Mouse (Mus musculus) G1E (cell line): Measurements from ENCODE around the gene Dnajc5. TPM values are rescaled to one million over a fixed set of nuclear protein-coding genes. Genes with fewer than 3 reads are reported as not detected.
A peak's percentile ranks its signal among the peaks of the same experiment; 100 is the strongest.

Source experiments
- ATAC-seq: 2 replicates; pipeline ENCODE4 v1.8.0; 2016; ENCODE audit warnings: mild to moderate bottlenecking; ENCODE audit not compliant: insufficient number of reproducible peaks, poor library complexity, low FRiP score, severe bottlenecking; ENCODE audit errors: extremely low read depth
- DNase-seq: peaks from one replicate; pipeline ENCODE4 v3.0.0; 2012; ENCODE audit warnings: low spot score
- H3K27me3 ChIP-seq: 2 replicates; pipeline ENCODE4 v1.6.1; 2012; ENCODE audit warnings: mild to moderate bottlenecking, low read length, inconsistent platforms; ENCODE audit not compliant: insufficient read depth
- H3K36me3 ChIP-seq: replicated peaks from 2 replicates; pipeline ENCODE3; 2012; ENCODE audit warnings: mild to moderate bottlenecking, inconsistent platforms
- H3K4me1 ChIP-seq: 2 replicates; pipeline ENCODE4 v1.6.1; 2012; ENCODE audit warnings: low read depth, low read length, inconsistent platforms, mixed read lengths; ENCODE audit not compliant: insufficient read depth
- H3K4me3 ChIP-seq: 2 replicates; pipeline ENCODE4 v1.5.1; 2012; ENCODE audit warnings: low read depth, mild to moderate bottlenecking, inconsistent platforms, low read length, moderate library complexity, mixed read lengths
- H3K9me3 ChIP-seq: replicated peaks from 2 replicates; pipeline ENCODE4 v1.6.1; 2012; ENCODE audit warnings: inconsistent platforms
- CTCF ChIP-seq: IDR thresholded peaks from 2 replicates; pipeline ENCODE4 v1.5.1; 2012; ENCODE audit warnings: low read depth, low read length, inconsistent platforms, mixed read lengths
- GATA1 ChIP-seq: IDR thresholded peaks from 2 replicates; pipeline ENCODE4 v1.6.1; 2012; ENCODE audit warnings: borderline replicate concordance, low read length, inconsistent platforms, mixed read lengths
- GATA2 ChIP-seq: IDR thresholded peaks from 2 replicates; pipeline ENCODE4 v1.6.1; 2012; ENCODE audit warnings: low read depth, low read length, inconsistent platforms, borderline replicate concordance
- POLR2AphosphoS5 ChIP-seq: IDR thresholded peaks from 2 replicates; pipeline ENCODE4 v1.6.1; 2012; ENCODE audit warnings: low read depth, low read length, inconsistent platforms; ENCODE audit not compliant: insufficient replicate concordance
- TAL1 ChIP-seq: conservative IDR thresholded peaks from 2 replicates; pipeline ENCODE4 v1.6.1; 2012; ENCODE audit warnings: low read depth, low read length, inconsistent platforms, mixed read lengths
- polyA plus RNA-seq: library from polyadenylated mRNA; stranded (reverse); fragments of >175 nt; gene quantifications from 2 replicates; pipeline ENCODE4 v1.2.3, GENCODE M21; 2012
- total RNA-seq, 2 experiments: library from RNA; stranded (forward) in 1 of 2; stranded (reverse) in 1 of 2; fragments of 200-1000 nt in 1 of 2; fragments of >200 nt in 1 of 2; fragmentation: Nextera tagmentation in 1 of 2; gene quantifications; 2 replicates each; pipeline ENCODE4 v1.2.3; 2014 to 2017

The Dnajc5 gene
- total and polyA plus RNA-seq, 3 experiments: 34.3 to 52.7 (median 41.9) TPM

- no peaks in the 10 kb centered on the region for H3K9me3 ChIP-seq
- ATAC-seq: no peak
- H3K4me3 ChIP-seq: peak overlapping the region; percentile 28; the same call in 1 of the 2 replicates
- peaks cover 65% of the 10 kb centered on the region for H3K36me3 ChIP-seq
- H3K27me3 ChIP-seq: no peaks in the 10 kb centered on the region
- H3K4me1 ChIP-seq: peaks cover 78% of the 10 kb centered on the region
- no peak for DNase-seq
- TF ChIP-seq POLR2AphosphoS5 (no peak), CTCF (no peak), GATA2 (no peak), GATA1 (no peak), TAL1 (no peak)
These were observed 58.7 kb downstream of the Dnajc5 start for GRCm38 (mm10) chr2:181578790-181579618.

- Histone ChIP-seq H3K27me3 (no peaks in the 10 kb centered on the region), H3K4me1 (peaks cover 78% of the 10 kb centered on the region), H3K36me3 (peaks cover 65% of the 10 kb centered on the region), H3K9me3 (no peaks in the 10 kb centered on the region), H3K4me3 (no peak overlapping the region)
- TF ChIP-seq GATA2: no peak
- TF ChIP-seq POLR2AphosphoS5: no peak
- TF ChIP-seq GATA1: no peak
- TF ChIP-seq TAL1: no peak
- no peak for TF ChIP-seq CTCF
- ATAC-seq (no peak), DNase-seq (no peak)
These were observed 59.4 kb downstream of the Dnajc5 start for GRCm38 (mm10) chr2:181579681-181580080.

GRCm38 (mm10) chr2:181580131-181580772 lies 60.0 kb downstream of the Dnajc5 start:
- peaks cover 74% of the 10 kb centered on the region for H3K4me1 ChIP-seq

GRCm38 (mm10) chr2:181581016-181581401 lies 60.7 kb downstream of the Dnajc5 start:
- Histone ChIP-seq H3K9me3 (no peaks in the 10 kb centered on the region), H3K4me3 (peak overlapping the region; percentile 83), H3K27me3 (no peaks in the 10 kb centered on the region), H3K4me1 (peaks cover 74% of the 10 kb centered on the region), H3K36me3 (peaks cover 67% of the 10 kb centered on the region)
- ATAC-seq: peak; percentile 78
- DNase-seq: peak; percentile 93
- no peak for TF ChIP-seq TAL1
- TF ChIP-seq CTCF: peak; percentile 93

More at GRCm38 (mm10) chr2:181580131-181580772, 60.0 kb downstream of the Dnajc5 start:
- H3K27me3 ChIP-seq: no peaks in the 10 kb centered on the region
- DNase-seq: no peak
- peaks cover 65% of the 10 kb centered on the region for H3K36me3 ChIP-seq
- H3K4me3 ChIP-seq: peak overlapping the region; percentile 83
- TF ChIP-seq POLR2AphosphoS5 (no peak), TAL1 (no peak), CTCF (no peak), GATA1 (no peak), GATA2 (no peak)
- no peaks in the 10 kb centered on the region for H3K9me3 ChIP-seq
- no peak for ATAC-seq

GRCm38 (mm10) chr2:181581402-181582120 lies 61.3 kb downstream of the Dnajc5 start:
- TF ChIP-seq POLR2AphosphoS5 (no peak), GATA1 (no peak), CTCF (no peak), GATA2 (no peak), TAL1 (no peak)
- DNase-seq (peak; percentile 92), ATAC-seq (peak; percentile 4; the same call in 1 of the 2 replicates)
- peaks cover 74% of the 10 kb centered on the region for H3K4me1 ChIP-seq
- H3K4me3 ChIP-seq: peak overlapping the region; percentile 83
- peaks cover 68% of the 10 kb centered on the region for H3K36me3 ChIP-seq
- no peaks in the 10 kb centered on the region for H3K9me3 ChIP-seq
- H3K27me3 ChIP-seq: no peaks in the 10 kb centered on the region

GRCm38 (mm10) chr2:181582358-181582757 lies 62.1 kb downstream of the Dnajc5 start:
- no peaks in the 10 kb centered on the region for H3K9me3 ChIP-seq
- H3K36me3 ChIP-seq: peaks cover 69% of the 10 kb centered on the region
- ATAC-seq (no peak), DNase-seq (no peak)
- TF ChIP-seq POLR2AphosphoS5: no peak
- TF ChIP-seq GATA1: no peak
- no peak for TF ChIP-seq TAL1
- TF ChIP-seq CTCF: no peak
- no peak for TF ChIP-seq GATA2
- no peaks in the 10 kb centered on the region for H3K27me3 ChIP-seq
- H3K4me1 ChIP-seq: peaks cover 66% of the 10 kb centered on the region
- H3K4me3 ChIP-seq: no peak overlapping the region
